Mouse (Mus musculus): ENCODE measurements around the gene Cldn34b4.

The Cldn34b4 gene

DNA sequence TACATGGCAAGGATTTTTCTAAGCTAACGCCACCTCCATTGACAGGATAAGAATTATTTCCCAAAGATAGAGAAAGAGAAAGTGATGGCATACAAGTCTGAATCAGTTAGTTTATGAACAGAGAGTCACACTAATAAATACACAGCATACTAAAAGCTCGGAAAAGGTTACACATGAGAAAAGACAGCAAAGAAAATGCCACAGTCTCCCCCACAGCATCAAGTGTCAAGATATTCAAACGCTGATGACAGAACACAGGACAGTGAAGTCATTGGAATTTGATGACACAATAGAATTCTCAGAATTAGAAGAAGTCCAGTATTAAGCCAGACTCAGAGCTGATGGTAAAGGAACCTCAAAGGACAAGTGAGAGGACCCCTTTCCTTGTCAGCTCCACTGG, at the start of gene Cldn34b4:
Cldn34b4 (plus strand) TSS at position 301 of the 400 bp plus-strand sequence.
- CTCF ChIA-PET, result no interaction called here

Data from spleen, embryonic (tissue).